Mouse (Mus musculus): ENCODE data around the gene Zfp3. TPM values are rescaled to one million over a fixed set of nuclear protein-coding genes. Genes with fewer than 3 reads are reported as not detected.

Gene Zfp3
- polyA plus RNA-seq, 1 experiment from 2014 or later: 7.1 TPM

- Histone ChIP-seq H3K4me3 (ENCODE audit: low read depth, low read length) (no peak overlapping the region), H3K27me3 (ENCODE audit: control insufficient read depth, insufficient read depth, low read length) (no peaks in the 10 kb centered on the region), H3K4me2 (no peak overlapping the region), H3K9ac (ENCODE audit: low read depth, low read length) (no peak overlapping the region), H3K9me3 (replicated peaks; ENCODE audit: control insufficient read depth, low read length) (no peaks in the 10 kb centered on the region), H3K4me1 (ENCODE audit: control insufficient read depth, insufficient read depth, low read length) (no peaks in the 10 kb centered on the region), H3K27ac (ENCODE audit: low read depth, low read length) (no peak overlapping the region), H3K36me3 (ENCODE audit: control insufficient read depth, insufficient read depth, low read length) (no peaks in the 10 kb centered on the region)
- no peak for ATAC-seq (replicated peaks; ENCODE audit: insufficient number of reproducible peaks, low FRiP score, low TSS enrichment)
- 75% methylated on average over 3 of the region's 3 CpGs for WGBS (ENCODE audit: insufficient replicate concordance)
Observed at GRCm38 (mm10) chr11:70804395-70804794, 40.4 kb downstream of the Zfp3 start.

GRCm38 (mm10) chr11:70805641-70806175 is 41.7 kb downstream of the Zfp3 start:
- Histone ChIP-seq H3K27ac (ENCODE audit: low read depth, low read length) (no peak overlapping the region), H3K4me2 (no peak overlapping the region), H3K9me3 (replicated peaks; ENCODE audit: control insufficient read depth, low read length) (no peaks in the 10 kb centered on the region), H3K36me3 (ENCODE audit: control insufficient read depth, insufficient read depth, low read length) (no peaks in the 10 kb centered on the region), H3K9ac (ENCODE audit: low read depth, low read length) (no peak overlapping the region), H3K27me3 (ENCODE audit: control insufficient read depth, insufficient read depth, low read length) (no peaks in the 10 kb centered on the region), H3K4me1 (ENCODE audit: control insufficient read depth, insufficient read depth, low read length) (no peaks in the 10 kb centered on the region), H3K4me3 (ENCODE audit: low read depth, low read length) (no peak overlapping the region)
- ATAC-seq (replicated peaks; ENCODE audit: insufficient number of reproducible peaks, low FRiP score, low TSS enrichment): no peak
- WGBS (ENCODE audit: insufficient replicate concordance): 55% methylated on average over 7 of the region's 8 CpGs

- Histone ChIP-seq H3K27ac (ENCODE audit: low read depth, low read length) (no peak overlapping the region), H3K4me3 (ENCODE audit: low read depth, low read length) (no peak overlapping the region), H3K9me3 (replicated peaks; ENCODE audit: control insufficient read depth, low read length) (no peaks in the 10 kb centered on the region), H3K9ac (ENCODE audit: low read depth, low read length) (no peak overlapping the region), H3K36me3 (ENCODE audit: control insufficient read depth, insufficient read depth, low read length) (no peaks in the 10 kb centered on the region), H3K4me1 (ENCODE audit: control insufficient read depth, insufficient read depth, low read length) (no peaks in the 10 kb centered on the region), H3K27me3 (ENCODE audit: control insufficient read depth, insufficient read depth, low read length) (no peaks in the 10 kb centered on the region), H3K4me2 (no peak overlapping the region)
- whole genome bisulfite sequencing (ENCODE audit: insufficient replicate concordance): 57% methylated on average over 4 of the region's 4 CpGs
- no peak for ATAC-seq (replicated peaks; ENCODE audit: insufficient number of reproducible peaks, low FRiP score, low TSS enrichment)
Observed at GRCm38 (mm10) chr11:70806697-70807096, 42.7 kb downstream of the Zfp3 start.

GRCm38 (mm10) chr11:70807630-70808029 is 43.6 kb downstream of the Zfp3 start:
- Histone ChIP-seq H3K27me3 (ENCODE audit: control insufficient read depth, insufficient read depth, low read length) (no peaks in the 10 kb centered on the region), H3K27ac (ENCODE audit: low read depth, low read length) (no peak overlapping the region), H3K4me1 (ENCODE audit: control insufficient read depth, insufficient read depth, low read length) (no peaks in the 10 kb centered on the region), H3K36me3 (ENCODE audit: control insufficient read depth, insufficient read depth, low read length) (no peaks in the 10 kb centered on the region), H3K4me3 (ENCODE audit: low read depth, low read length) (no peak overlapping the region), H3K4me2 (no peak overlapping the region), H3K9me3 (replicated peaks; ENCODE audit: control insufficient read depth, low read length) (no peaks in the 10 kb centered on the region), H3K9ac (ENCODE audit: low read depth, low read length) (no peak overlapping the region)
- WGBS (ENCODE audit: insufficient replicate concordance): 77% methylated on average over 4 of the region's 4 CpGs
- ATAC-seq (replicated peaks; ENCODE audit: insufficient number of reproducible peaks, low FRiP score, low TSS enrichment): no peak

GRCm38 (mm10) chr11:70808101-70808500 is 44.1 kb downstream of the Zfp3 start:
- no peaks in the 10 kb centered on the region for H3K36me3 ChIP-seq (ENCODE audit: control insufficient read depth, insufficient read depth, low read length)
- no peak for ATAC-seq (replicated peaks; ENCODE audit: insufficient number of reproducible peaks, low FRiP score, low TSS enrichment)
- H3K27me3 ChIP-seq (ENCODE audit: control insufficient read depth, insufficient read depth, low read length): no peaks in the 10 kb centered on the region
- H3K27ac ChIP-seq (ENCODE audit: low read depth, low read length): no peak overlapping the region
- no peak overlapping the region for H3K4me3 ChIP-seq (ENCODE audit: low read depth, low read length)
- 40% methylated on average over 3 of the region's 3 CpGs for WGBS (ENCODE audit: insufficient replicate concordance)
- H3K4me1 ChIP-seq (ENCODE audit: control insufficient read depth, insufficient read depth, low read length): no peaks in the 10 kb centered on the region
- no peak overlapping the region for H3K4me2 ChIP-seq
- no peaks in the 10 kb centered on the region for H3K9me3 ChIP-seq (replicated peaks; ENCODE audit: control insufficient read depth, low read length)
- H3K9ac ChIP-seq (ENCODE audit: low read depth, low read length): no peak overlapping the region

- no peaks in the 10 kb centered on the region for H3K36me3 ChIP-seq (ENCODE audit: control insufficient read depth, insufficient read depth, low read length)
- H3K4me2 ChIP-seq: no peak overlapping the region
- ATAC-seq (replicated peaks; ENCODE audit: insufficient number of reproducible peaks, low FRiP score, low TSS enrichment): no peak
- H3K4me3 ChIP-seq (ENCODE audit: low read depth, low read length): no peak overlapping the region
- H3K9me3 ChIP-seq (replicated peaks; ENCODE audit: control insufficient read depth, low read length): no peaks in the 10 kb centered on the region
- H3K9ac ChIP-seq (ENCODE audit: low read depth, low read length): no peak overlapping the region
- no peak overlapping the region for H3K27ac ChIP-seq (ENCODE audit: low read depth, low read length)
- WGBS (ENCODE audit: insufficient replicate concordance): 24% methylated on average over 1 of the region's 1 CpGs
- H3K4me1 ChIP-seq (ENCODE audit: control insufficient read depth, insufficient read depth, low read length): no peaks in the 10 kb centered on the region
- no peaks in the 10 kb centered on the region for H3K27me3 ChIP-seq (ENCODE audit: control insufficient read depth, insufficient read depth, low read length)
Observed at GRCm38 (mm10) chr11:70809011-70809410, 45.0 kb downstream of the Zfp3 start.

GRCm38 (mm10) chr11:70811041-70811440 is 47.0 kb downstream of the Zfp3 start:
- H3K36me3 ChIP-seq (ENCODE audit: control insufficient read depth, insufficient read depth, low read length): no peaks in the 10 kb centered on the region
- 81% methylated on average over 5 of the region's 5 CpGs for WGBS (ENCODE audit: insufficient replicate concordance)
- H3K4me3 ChIP-seq (ENCODE audit: low read depth, low read length): no peak overlapping the region
- no peaks in the 10 kb centered on the region for H3K27me3 ChIP-seq (ENCODE audit: control insufficient read depth, insufficient read depth, low read length)
- H3K4me1 ChIP-seq (ENCODE audit: control insufficient read depth, insufficient read depth, low read length): no peaks in the 10 kb centered on the region
- no peak overlapping the region for H3K4me2 ChIP-seq
- H3K9ac ChIP-seq (ENCODE audit: low read depth, low read length): no peak overlapping the region
- H3K27ac ChIP-seq (ENCODE audit: low read depth, low read length): no peak overlapping the region
- H3K9me3 ChIP-seq (replicated peaks; ENCODE audit: control insufficient read depth, low read length): no peaks in the 10 kb centered on the region
- ATAC-seq (replicated peaks; ENCODE audit: insufficient number of reproducible peaks, low FRiP score, low TSS enrichment): no peak

- Histone ChIP-seq H3K27ac (ENCODE audit: low read depth, low read length) (no peak overlapping the region), H3K9ac (ENCODE audit: low read depth, low read length) (no peak overlapping the region), H3K4me2 (no peak overlapping the region), H3K4me1 (ENCODE audit: control insufficient read depth, insufficient read depth, low read length) (no peaks in the 10 kb centered on the region), H3K27me3 (ENCODE audit: control insufficient read depth, insufficient read depth, low read length) (no peaks in the 10 kb centered on the region), H3K9me3 (replicated peaks; ENCODE audit: control insufficient read depth, low read length) (no peaks in the 10 kb centered on the region), H3K36me3 (ENCODE audit: control insufficient read depth, insufficient read depth, low read length) (no peaks in the 10 kb centered on the region), H3K4me3 (ENCODE audit: low read depth, low read length) (no peak overlapping the region)
- 65% methylated on average over 13 of the region's 13 CpGs for WGBS (ENCODE audit: insufficient replicate concordance)
- ATAC-seq (replicated peaks; ENCODE audit: insufficient number of reproducible peaks, low FRiP score, low TSS enrichment): no peak
Observed at GRCm38 (mm10) chr11:70811471-70812240, 47.6 kb downstream of the Zfp3 start.

GRCm38 (mm10) chr11:70812365-70812764 is 48.4 kb downstream of the Zfp3 start, which contains the start of gene Scimp:
TSS of gene Scimp (minus strand) at chr11:70812586.
- H3K27me3 ChIP-seq (ENCODE audit: control insufficient read depth, insufficient read depth, low read length): no peaks in the 10 kb centered on the region
- no peaks in the 10 kb centered on the region for H3K9me3 ChIP-seq (replicated peaks; ENCODE audit: control insufficient read depth, low read length)
- 64% methylated on average over 7 of the region's 7 CpGs for WGBS (ENCODE audit: insufficient replicate concordance)
- no peak within 1 kb of the TSS for H3K4me3 ChIP-seq (ENCODE audit: low read depth, low read length)
- H3K27ac ChIP-seq (ENCODE audit: low read depth, low read length): no peak within 1 kb of the TSS
- H3K4me1 ChIP-seq (ENCODE audit: control insufficient read depth, insufficient read depth, low read length): no peaks in the 10 kb centered on the region
- no peak within 1 kb of the TSS for H3K4me2 ChIP-seq
- no peak within 1 kb of the TSS for H3K9ac ChIP-seq (ENCODE audit: low read depth, low read length)
- ATAC-seq (replicated peaks; ENCODE audit: insufficient number of reproducible peaks, low FRiP score, low TSS enrichment): no peak
- no peaks in the 10 kb centered on the region for H3K36me3 ChIP-seq (ENCODE audit: control insufficient read depth, insufficient read depth, low read length)

Data from heart, embryonic 11.5 days (tissue).